Mouse (Mus musculus) left cerebral cortex, postnatal 10 days (tissue): ENCODE results near the gene Dr1. TPM values are rescaled to one million over a fixed set of nuclear protein-coding genes. Genes with fewer than 3 reads are reported as not detected.

ENCODE experiments used
- total RNA-seq, 2 experiments: library from RNA; stranded (reverse); gene quantifications; 2 replicates each; pipeline ENCODE4 v1.2.3; 2021

Gene Dr1
- total RNA-seq, 2 experiments from 2014 or later, result 36.9 to 37.3 TPM

Other genes with a start within 250 kb of the Dr1 start
- 10 to 100 TPM; 59.3 to 60.0 TPM for gene Mtf2, start 203.2 kb upstream of the Dr1 start, total RNA-seq
- gene Tmed5, start 136.3 kb upstream of the Dr1 start, total RNA-seq, result 10 to 100 TPM; 17.2 to 20.0 TPM
- gene Ccdc18, start 136.0 kb upstream of the Dr1 start, total RNA-seq, result 1 to 10 TPM; 2.1 to 2.6 TPM
- gene Pigg, start 43.7 kb downstream of the Dr1 start, total RNA-seq, result 1 to 10 TPM; 7.5 to 7.9 TPM
- gene Gm42517, start 99.0 kb downstream of the Dr1 start, total RNA-seq, result 10 to 100 TPM; 64.6 to 67.5 TPM
- not detected for gene Pde6b, start 119.5 kb downstream of the Dr1 start, total RNA-seq
- gene Atp5k, start 165.6 kb downstream of the Dr1 start, total RNA-seq, result 100 to 1,000 TPM; 252 to 262 TPM
- gene Mfsd7a, start 180.0 kb downstream of the Dr1 start, total RNA-seq, result under 1 TPM; 0.14 to 0.30 TPM
- gene Pcgf3, start 192.3 kb downstream of the Dr1 start, total RNA-seq, result 10 to 100 TPM; 61.4 to 67.5 TPM